In the genomic region with DNA sequence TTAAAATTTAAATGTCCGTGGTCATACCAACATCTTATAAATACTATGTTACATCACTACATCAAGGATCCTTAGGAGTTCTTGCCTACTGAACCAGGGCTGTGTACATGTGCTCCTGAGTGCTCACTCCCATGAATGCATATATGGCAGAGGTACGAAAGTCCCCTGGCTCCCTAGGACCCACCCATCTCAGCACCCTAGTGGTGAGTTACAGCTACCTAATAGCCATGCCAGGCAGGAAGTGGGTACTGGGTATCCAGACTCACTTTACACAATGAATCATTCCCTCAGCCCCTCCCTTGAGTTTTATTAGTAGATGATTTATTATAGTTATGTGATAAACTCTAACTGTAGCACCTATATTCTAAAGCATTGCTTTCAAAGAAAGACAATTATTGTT, we compare ENCODE assay signal across 25 mouse cellular contexts. TPM values are rescaled to one million over a fixed set of nuclear protein-coding genes. Genes with fewer than 3 reads are reported as not detected.
DNase-seq lines count a peak whose midpoint lies in the region; ATAC-seq and TF ChIP-seq lines count a peak whose summit lies in the region.
"Had no signal": no experiment of that assay in that cellular context is flagged by ENCODE, and none has a peak within 500 bp of the region (broad histone marks: within the 10 kb centered on the region; RNA-seq: fewer than 3 reads in every experiment).

No protein-coding gene starts in this region.

- 59% methylated on average over 2 of the region's 2 CpGs for WGBS in large intestine, adult 2 months
- 94% methylated on average over 2 of the region's 2 CpGs for WGBS in stomach, postnatal 0 days

- H3K9ac ChIP-seq in stomach, postnatal 0 days (ENCODE audit: low read length): no peak overlapping the region
- H3K9ac ChIP-seq: heart, embryonic 13.5 days; intestine, embryonic 15.5 days; limb, embryonic 12.5 days; liver, embryonic 15.5 days; lung, embryonic 14.5 days; midbrain, embryonic 12.5 days had no signal

- peak; percentile 58 for ATAC-seq in CD4-positive, CD25-positive, alpha-beta regulatory T cell, adult 4 months
- peak; percentile 60; the same call in 1 of the 2 replicates for ATAC-seq in stomach, postnatal 0 days (ENCODE audit: low FRiP score, low TSS enrichment)
- ATAC-seq in monocyte, adult 5-6 weeks (replicated peaks; ENCODE audit: insufficient number of reproducible peaks, low FRiP score, low TSS enrichment, poor library complexity, severe bottlenecking): no peak
- ATAC-seq: forebrain, embryonic 14.5 days; hindbrain, embryonic 16.5 days; intestine, embryonic 15.5 days had no signal

- no peak for TF ChIP-seq EP300 in stomach, postnatal 0 days (optimal IDR thresholded peaks at IDR 0.05)

- 0 out of 2 replicates have a peak, but pooled peaks have one; percentile 12 for TF ChIP-seq CTCF in stomach, postnatal 0 days (IDR thresholded peaks at IDR 0.05; ENCODE audit: low read depth)

- no peaks in the 10 kb centered on the region for H3K9me3 ChIP-seq in stomach, postnatal 0 days (ENCODE audit: control insufficient read depth, low read length)
- H3K9me3 ChIP-seq: heart, embryonic 13.5 days; intestine, embryonic 15.5 days; limb, embryonic 12.5 days; liver, embryonic 15.5 days; midbrain, embryonic 12.5 days had no signal

- no peaks in the 10 kb centered on the region for H3K4me1 ChIP-seq in stomach, postnatal 0 days (replicated peaks; ENCODE audit: control insufficient read depth, insufficient read depth)
- H3K4me1 ChIP-seq: heart, embryonic 13.5 days; intestine, embryonic 15.5 days; limb, embryonic 12.5 days; liver, embryonic 15.5 days; midbrain, embryonic 12.5 days had no signal

- no peak overlapping the region for H3K4me2 ChIP-seq in stomach, postnatal 0 days (replicated peaks; ENCODE audit: low read depth)
- H3K4me2 ChIP-seq: heart, embryonic 13.5 days; intestine, embryonic 15.5 days; limb, embryonic 12.5 days; liver, embryonic 15.5 days; lung, embryonic 14.5 days; midbrain, embryonic 12.5 days had no signal

- H3K27me3 ChIP-seq in stomach, postnatal 0 days (ENCODE audit: control insufficient read depth, insufficient read depth, low read length): no peaks in the 10 kb centered on the region
- H3K27me3 ChIP-seq: heart, embryonic 13.5 days; intestine, embryonic 15.5 days; limb, embryonic 12.5 days; liver, embryonic 15.5 days; midbrain, embryonic 12.5 days had no signal

- no peak overlapping the region for H3K4me3 ChIP-seq in stomach, postnatal 0 days (ENCODE audit: low read depth, low read length)
- H3K4me3 ChIP-seq: heart, adult 2 months; heart, embryonic 13.5 days; intestine, embryonic 15.5 days; limb, embryonic 12.5 days; liver, embryonic 15.5 days; midbrain, embryonic 12.5 days had no signal

- no peak overlapping the region for H3K27ac ChIP-seq in stomach, postnatal 0 days (replicated peaks)
- H3K27ac ChIP-seq: heart, adult 2 months; heart, embryonic 13.5 days; intestine, embryonic 15.5 days; limb, embryonic 12.5 days; liver, embryonic 15.5 days; midbrain, embryonic 12.5 days had no signal

- DNase-seq in 416B (ENCODE audit: low read depth): peak; percentile 19
- DNase-seq in large intestine, adult 2 months (ENCODE audit: low read depth, low spot score): peak; percentile 19
- no peak for DNase-seq in stomach, postnatal 0 days (ENCODE audit: low spot score)
- DNase-seq in testis, postnatal 14 days (ENCODE audit: low spot score): no peak
- DNase-seq: adrenal gland, adult 8-10 months; cerebellum, adult 2 months; cerebellum, postnatal 14 days; gastrocnemius, postnatal 25 days; heart, adult 2 months; heart, postnatal 10 days; kidney, adult 8-10 months; kidney, postnatal 14 days; lung, postnatal 14 days; thymus, adult 2 months; thymus, postnatal 36 days had no signal

- 0 out of 2 replicates have a peak, but pooled peaks cover 3% of the 10 kb centered on the region for H3K36me3 ChIP-seq in stomach, postnatal 0 days (ENCODE audit: control insufficient read depth, insufficient read depth, low read length)

RNA-seq across cellular contexts. Expression of a gene that starts 7.3 kb away (rescaled TPM):
- polyA plus RNA-seq in CD4-positive, CD25-positive, alpha-beta regulatory T cell, adult 4 months (2017; shearing (Covaris generic)): 10 to 100 TPM; 15.6 to 17.1 TPM
- 1.1 TPM in 2 replicates for polyA plus RNA-seq in large intestine, adult 2 months (2012; rRNA removed)
- 5.0 and 5.4 TPM in 2 replicates for polyA plus RNA-seq in stomach, postnatal 0 days (2015; fragmentation: Nextera tagmentation; extraction: Ambion mirVana)
- 6.9 to 20.4 TPM (median 11.4 TPM) in 3 replicates for total RNA-seq in monocyte, adult 5-6 weeks (2017)

RNA-seq across cellular contexts. Expression of a gene that starts 44.3 kb away (rescaled TPM):
- polyA plus RNA-seq in CD4-positive, CD25-positive, alpha-beta regulatory T cell, adult 4 months (2017; shearing (Covaris generic)): 10 to 100 TPM; 22.3 to 23.5 TPM
- 9.7 and 11.9 TPM in 2 replicates for polyA plus RNA-seq in large intestine, adult 2 months (2012; rRNA removed)
- polyA plus RNA-seq in stomach, postnatal 0 days (2015; fragmentation: Nextera tagmentation; extraction: Ambion mirVana): 10.9 and 11.0 TPM in 2 replicates
- total RNA-seq in monocyte, adult 5-6 weeks (2017): 11.5 to 22.4 TPM (median 13.1 TPM) in 3 replicates

Comparison
In these comparisons a context has a peak if more than half of its experiments do, and no peak if none do; other contexts are left out.
1. DNase-seq: peak in 416B (single experiment) and large intestine, adult 2 months (single experiment); none in stomach, postnatal 0 days (single experiment) and testis, postnatal 14 days (single experiment).